Mouse (Mus musculus): ENCODE results near the gene Hist2h3c1.

- no peak for TF ChIP-seq CTCF (IDR thresholded peaks at IDR 0.05; ENCODE audit: insufficient read depth, low read depth, low read length)
- TF ChIP-seq POLR2A (IDR thresholded peaks at IDR 0.05; ENCODE audit: insufficient read depth, low read depth, low read length): no peak
Measured at GRCm38 (mm10) chr3:96293787-96294186, 47.3 kb downstream of the Hist2h3c1 start, which contains the start of gene Fcgr1.

Measured in olfactory bulb, adult 2 months (tissue).